Mouse (Mus musculus): Measurements from ENCODE around the gene Slc2a9. TPM values are rescaled to one million over a fixed set of nuclear protein-coding genes. Genes with fewer than 3 reads are reported as not detected.
A peak's percentile ranks its signal among the peaks of the same experiment; 100 is the strongest.
"Not testable (repeated sequence)": the region's sequence is repeated elsewhere in the genome, so short reads cannot be mapped to it uniquely, and the experiment has no call there.

Slc2a9 gene
- polyA plus RNA-seq, 1 experiment from 2014 or later: 0.80 TPM

DNA sequence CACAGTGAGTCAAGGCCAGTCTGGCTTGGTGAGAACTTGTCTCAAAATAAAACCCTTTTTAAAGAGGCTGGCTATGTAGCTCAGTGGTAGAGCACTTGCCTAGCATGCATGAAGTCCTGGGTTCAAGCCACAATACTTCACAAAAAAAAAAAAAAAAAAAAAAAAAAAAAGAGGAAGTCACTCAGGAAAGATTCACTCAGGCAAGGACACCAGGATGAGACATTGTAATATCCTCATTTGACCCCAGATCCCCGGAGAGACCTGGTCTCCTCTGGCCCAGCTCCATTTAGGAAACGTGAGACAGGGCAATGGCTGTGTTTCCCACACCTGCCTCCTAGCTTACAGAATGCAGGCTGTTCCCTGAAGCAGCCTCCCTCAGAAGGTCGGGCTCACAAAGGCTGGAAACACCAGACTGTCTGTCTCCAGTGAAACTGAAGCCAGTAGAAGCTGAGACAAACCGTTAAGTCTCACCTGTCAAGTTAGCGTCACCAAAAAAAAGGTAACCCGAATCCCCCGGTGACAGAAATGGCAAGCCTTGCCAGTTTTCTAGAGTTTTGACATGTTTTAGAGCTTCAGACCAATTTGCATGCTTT is 19.3 kb downstream of the Slc2a9 start:
- Histone ChIP-seq H3K9ac (no peak overlapping the region), H3K36me3 (no peaks in the 10 kb centered on the region), H3K4me3 (replicated peaks) (no peak overlapping the region), H3K4me1 (replicated peaks) (peaks cover 71% of the 10 kb centered on the region), H3K27ac (no peak overlapping the region), H3K4me2 (no peak overlapping the region), H3K27me3 (no peaks in the 10 kb centered on the region), H3K9me3 (replicated peaks) (no peaks in the 10 kb centered on the region)
- no peak for ATAC-seq (ENCODE audit: low read depth)
- no peak for DNase-seq
- WGBS (ENCODE audit: insufficient replicate concordance): 65% methylated on average over 7 of the region's 7 CpGs

DNA sequence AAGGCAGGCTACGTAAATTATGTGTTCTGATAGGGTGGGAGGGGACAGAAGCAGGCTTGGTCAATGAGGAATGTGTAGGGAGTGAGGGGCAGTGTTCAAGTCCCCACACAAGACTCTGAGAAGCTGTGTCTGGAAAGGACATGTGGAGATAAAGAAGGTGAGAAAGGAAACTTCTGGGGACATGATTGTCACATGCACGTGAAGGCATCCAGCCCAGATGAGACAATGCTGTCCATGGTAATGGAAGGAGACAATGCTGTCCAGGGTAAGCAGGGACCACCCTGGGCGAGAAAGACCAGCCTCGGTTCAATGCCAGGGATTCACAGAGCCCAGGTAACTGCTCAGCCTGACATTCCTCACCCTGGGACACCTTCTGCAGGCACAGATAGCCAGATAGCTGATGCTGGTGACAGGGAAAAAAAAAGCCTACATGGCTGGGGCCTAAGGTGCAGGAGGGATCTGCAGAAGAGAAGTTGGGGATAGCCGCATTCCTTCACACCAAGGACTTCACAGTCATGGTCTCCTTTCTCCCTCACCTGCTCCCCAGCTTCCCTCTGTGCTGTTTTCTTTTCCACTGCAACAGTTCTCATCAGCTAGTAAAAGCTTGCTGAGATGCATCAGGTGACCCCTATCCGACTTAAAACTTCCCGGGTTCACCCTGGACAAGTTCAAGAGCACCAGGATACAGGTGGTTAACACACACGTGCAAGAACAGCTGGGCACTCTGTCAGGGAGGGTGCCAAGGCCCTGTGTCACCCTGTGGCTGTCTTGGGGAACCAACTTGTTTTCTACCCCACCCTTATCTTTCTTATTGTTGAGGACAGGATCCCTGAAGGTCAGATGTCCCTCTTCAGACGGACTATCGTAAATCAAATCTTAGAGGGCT is 21.9 kb downstream of the Slc2a9 start:
- H3K9me3 ChIP-seq (replicated peaks): no peaks in the 10 kb centered on the region
- DNase-seq (no peak), ATAC-seq (ENCODE audit: low read depth) (no peak)
- H3K27me3 ChIP-seq: no peaks in the 10 kb centered on the region
- peaks cover 61% of the 10 kb centered on the region for H3K4me1 ChIP-seq (replicated peaks)
- H3K4me2 ChIP-seq: peak overlapping the region; percentile 91
- H3K9ac ChIP-seq: peak overlapping the region; percentile 78
- 74% methylated on average over 10 of the region's 10 CpGs for WGBS (ENCODE audit: insufficient replicate concordance)
- peaks cover 12% of the 10 kb centered on the region for H3K36me3 ChIP-seq
- H3K4me3 ChIP-seq (replicated peaks): peak overlapping the region; percentile 64
- H3K27ac ChIP-seq: peak overlapping the region; percentile 85

DNA sequence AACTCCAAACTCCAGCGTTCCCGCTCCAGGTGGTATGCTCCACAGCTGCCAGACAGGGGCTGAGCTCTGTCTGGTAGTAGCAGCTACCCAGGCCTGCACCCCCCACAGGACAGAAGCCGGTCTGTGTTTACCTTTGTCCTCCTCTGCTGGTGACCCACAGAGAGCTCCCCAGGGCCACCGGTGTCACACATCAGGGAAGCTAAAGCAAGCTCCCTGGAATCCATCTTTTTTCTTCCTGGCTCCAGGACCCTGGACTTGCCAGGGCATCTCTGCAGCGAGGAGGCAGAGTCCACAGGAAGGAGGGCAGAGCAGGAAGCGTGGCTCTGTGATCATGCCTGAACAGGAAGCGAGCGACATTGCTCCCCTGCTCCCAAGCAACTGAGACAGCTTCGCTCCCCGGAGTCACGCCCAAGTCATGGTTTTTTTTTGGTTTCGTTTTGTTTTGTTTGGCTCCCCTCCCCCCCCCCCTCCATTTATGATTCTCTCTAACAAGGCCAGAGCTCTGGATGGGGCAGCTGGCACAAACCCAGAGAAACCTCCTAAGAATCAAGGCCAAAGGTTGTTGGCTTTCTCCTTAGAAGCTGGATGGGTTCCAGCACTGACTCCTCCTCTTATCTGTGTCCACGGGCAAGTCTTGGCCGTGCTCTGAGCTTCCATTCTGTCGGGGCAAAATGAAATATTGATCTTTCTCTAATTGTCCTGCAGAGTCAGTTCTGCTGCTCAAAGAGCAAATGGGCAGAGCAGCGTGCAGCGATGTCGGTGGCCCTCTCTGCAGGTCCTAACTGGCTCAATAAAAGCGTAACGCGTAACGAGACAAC is 22.8 kb downstream of the Slc2a9 start:
- Histone ChIP-seq H3K27ac (peak overlapping the region; percentile 85), H3K4me3 (replicated peaks) (peak overlapping the region; percentile 64), H3K4me1 (replicated peaks) (peaks cover 57% of the 10 kb centered on the region), H3K9me3 (replicated peaks) (no peaks in the 10 kb centered on the region), H3K4me2 (peak overlapping the region; percentile 91), H3K27me3 (no peaks in the 10 kb centered on the region), H3K9ac (peak overlapping the region; percentile 78), H3K36me3 (peaks cover 15% of the 10 kb centered on the region)
- DNase-seq (no peak), ATAC-seq (ENCODE audit: low read depth) (peak; percentile 75)
- 22% methylated on average over 22 of the region's 22 CpGs for WGBS (ENCODE audit: insufficient replicate concordance)

DNA sequence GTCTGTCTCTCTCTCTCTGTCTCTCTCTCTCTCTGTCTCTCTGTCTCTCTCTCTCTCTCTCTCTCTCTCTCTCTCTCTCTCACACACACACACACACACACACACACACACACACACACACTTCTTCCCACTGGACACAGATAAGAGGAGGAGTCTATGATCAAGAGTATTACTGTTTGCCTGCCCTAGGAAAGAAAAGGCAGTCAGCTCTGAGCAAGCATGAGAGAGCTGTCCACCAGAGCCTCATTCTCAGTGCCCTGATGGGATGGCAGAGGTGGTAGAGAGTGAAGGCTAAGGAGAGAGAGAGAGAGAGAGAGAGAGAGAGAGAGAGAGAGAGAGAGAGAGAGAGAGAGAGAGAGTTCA is 23.4 kb downstream of the Slc2a9 start:
- peak overlapping the region; percentile 78 for H3K9ac ChIP-seq

DNA sequence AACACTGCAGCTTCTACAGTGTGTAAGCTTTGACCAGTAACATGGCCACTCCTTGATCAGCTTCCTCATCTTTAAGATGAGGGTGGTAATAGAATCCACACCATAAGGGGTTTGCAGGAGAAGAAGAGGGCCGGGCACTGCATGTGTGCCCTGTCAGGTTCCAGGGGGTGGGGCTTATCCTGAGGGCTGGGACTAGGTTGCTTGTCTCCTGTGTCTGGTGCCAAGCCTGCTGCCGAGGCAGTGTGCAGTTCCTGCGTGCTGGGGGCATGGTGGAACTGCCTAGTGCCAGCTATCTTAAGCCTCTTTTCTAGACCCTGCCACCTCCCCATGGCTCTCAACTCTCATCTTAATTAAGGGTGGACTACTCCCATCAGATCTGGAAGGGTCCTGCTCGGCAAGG is 23.9 kb downstream of the Slc2a9 start:
- H3K27ac ChIP-seq: peak overlapping the region; percentile 85
- peaks cover 54% of the 10 kb centered on the region for H3K4me1 ChIP-seq (replicated peaks)
- no peaks in the 10 kb centered on the region for H3K27me3 ChIP-seq
- no peaks in the 10 kb centered on the region for H3K9me3 ChIP-seq (replicated peaks)
- peak overlapping the region; percentile 64 for H3K4me3 ChIP-seq (replicated peaks)
- H3K4me2 ChIP-seq: peak overlapping the region; percentile 91
- H3K36me3 ChIP-seq: peaks cover 15% of the 10 kb centered on the region
- 10% methylated on average over 4 of the region's 4 CpGs for WGBS (ENCODE audit: insufficient replicate concordance)
- peak; percentile 76 for ATAC-seq (ENCODE audit: low read depth)
- peak overlapping the region; percentile 78 for H3K9ac ChIP-seq
- peak; percentile 64 for DNase-seq

More for the DNA sequence above, 23.4 kb downstream of the Slc2a9 start:
- Histone ChIP-seq H3K4me3 (replicated peaks) (peak overlapping the region; percentile 64), H3K4me2 (peak overlapping the region; percentile 91), H3K4me1 (replicated peaks) (peaks cover 54% of the 10 kb centered on the region), H3K36me3 (peaks cover 15% of the 10 kb centered on the region), H3K27ac (peak overlapping the region; percentile 85)
- DNase-seq; H3K9me3 ChIP-seq (replicated peaks); H3K27me3 ChIP-seq: not testable (repeated sequence)
- ATAC-seq (ENCODE audit: low read depth): peak; percentile 62

DNA sequence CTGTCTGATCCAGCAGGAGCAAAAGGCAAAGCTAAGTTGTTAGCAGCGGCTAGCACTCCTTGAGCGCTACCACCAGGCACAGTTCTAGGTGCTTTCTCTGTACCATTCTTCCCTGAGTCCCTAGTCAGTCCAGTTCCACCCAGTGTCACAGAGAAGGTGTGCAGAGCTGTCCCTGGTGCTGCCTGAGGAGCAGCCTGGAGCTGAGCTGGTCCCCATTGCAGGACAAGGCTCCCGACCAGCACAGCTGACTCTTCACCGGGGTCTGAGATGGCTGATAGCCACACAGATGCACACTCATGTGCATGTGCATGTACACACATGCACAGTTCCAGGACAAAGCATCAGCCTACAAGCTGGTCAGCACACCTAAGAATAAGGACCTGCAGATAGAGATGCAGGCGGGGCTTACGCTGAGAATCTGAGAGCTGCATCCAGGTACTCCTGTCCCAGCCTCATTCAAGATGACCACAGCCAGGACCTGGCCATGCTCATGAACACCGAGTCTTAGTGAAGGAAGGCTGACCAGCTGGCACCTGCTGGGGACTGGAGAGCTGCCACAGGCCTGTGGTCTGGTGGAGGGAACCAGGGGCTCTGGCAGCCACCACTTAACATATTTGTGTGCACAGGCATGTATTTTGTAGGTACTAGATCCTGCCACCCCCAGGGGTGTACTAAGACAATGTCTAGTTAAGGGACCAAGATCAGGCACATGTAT is 25.1 kb downstream of the Slc2a9 start:
- ATAC-seq (ENCODE audit: low read depth) (no peak), DNase-seq (no peak)
- peaks cover 15% of the 10 kb centered on the region for H3K36me3 ChIP-seq
- H3K4me1 ChIP-seq (replicated peaks): peaks cover 49% of the 10 kb centered on the region
- H3K27ac ChIP-seq: peak overlapping the region; percentile 11; the same call in 1 of the 2 replicates
- no peaks in the 10 kb centered on the region for H3K27me3 ChIP-seq
- 86% methylated on average over 7 of the region's 7 CpGs for WGBS (ENCODE audit: insufficient replicate concordance)
- peak overlapping the region; percentile 2; the same call in 1 of the 2 replicates for H3K4me2 ChIP-seq
- H3K4me3 ChIP-seq (replicated peaks): no peak overlapping the region
- no peaks in the 10 kb centered on the region for H3K9me3 ChIP-seq (replicated peaks)
- no peak overlapping the region for H3K9ac ChIP-seq

DNA sequence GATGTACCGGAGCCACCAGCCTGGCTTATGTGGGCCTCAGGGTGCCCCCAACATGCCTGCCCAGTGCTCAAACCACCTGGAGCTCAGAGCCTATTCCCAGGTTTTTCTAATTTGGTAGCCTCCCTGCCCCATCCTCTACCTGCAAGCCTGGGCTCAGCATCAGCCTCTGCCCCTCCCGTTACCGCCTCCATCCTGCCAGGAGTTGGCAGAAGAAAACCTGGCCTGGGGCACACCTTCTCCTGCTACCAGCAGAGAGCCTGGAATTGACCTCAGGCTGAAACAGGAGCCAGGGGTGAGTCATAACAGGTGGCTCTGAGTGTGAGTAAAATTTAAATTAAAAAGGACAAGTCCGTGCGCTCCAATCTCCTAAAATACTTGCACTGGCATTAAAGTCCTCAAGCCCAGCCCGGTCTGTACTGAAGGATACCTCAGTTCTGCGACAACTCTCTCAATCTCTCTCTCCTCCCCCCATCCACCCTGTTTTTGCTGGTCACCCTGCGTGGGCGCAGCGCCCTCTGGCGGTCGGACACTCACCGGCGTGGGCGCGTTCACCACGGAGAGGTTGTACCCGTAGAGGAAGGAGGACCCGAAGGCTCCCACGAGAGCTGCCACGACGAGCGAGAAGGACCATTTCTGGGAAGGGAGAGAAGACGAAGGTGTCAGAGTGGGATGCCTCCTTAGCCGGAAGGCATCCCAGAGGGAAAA is 25.9 kb downstream of the Slc2a9 start:
- no peak overlapping the region for H3K9ac ChIP-seq
- no peak overlapping the region for H3K4me2 ChIP-seq
- DNase-seq (no peak), ATAC-seq (ENCODE audit: low read depth) (no peak)
- WGBS (ENCODE audit: insufficient replicate concordance): 86% methylated on average over 25 of the region's 25 CpGs
- H3K4me1 ChIP-seq (replicated peaks): peaks cover 41% of the 10 kb centered on the region
- peaks cover 15% of the 10 kb centered on the region for H3K36me3 ChIP-seq
- H3K9me3 ChIP-seq (replicated peaks): no peaks in the 10 kb centered on the region
- no peak overlapping the region for H3K4me3 ChIP-seq (replicated peaks)
- H3K27me3 ChIP-seq: no peaks in the 10 kb centered on the region
- no peak overlapping the region for H3K27ac ChIP-seq

DNA sequence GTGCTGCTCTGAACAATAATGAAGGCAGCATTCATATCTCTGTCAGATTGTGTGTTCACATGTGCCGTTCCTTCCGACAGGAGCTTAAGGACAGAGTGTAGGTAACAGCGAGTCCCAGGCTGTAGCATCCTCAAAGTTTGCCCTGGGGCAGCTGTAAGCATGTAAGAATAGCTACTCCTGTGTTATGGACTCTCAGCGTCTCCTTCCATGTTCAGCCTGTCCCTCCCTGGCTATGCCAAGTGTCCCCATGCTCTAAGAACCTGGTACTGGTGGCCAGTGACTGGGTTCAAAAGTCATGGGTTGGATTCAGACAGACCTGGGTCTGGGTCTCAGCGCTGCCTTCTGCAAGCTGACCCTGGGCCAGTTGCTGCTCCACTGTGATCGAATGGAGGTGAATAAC is 32.1 kb downstream of the Slc2a9 start:
- peaks cover 2% of the 10 kb centered on the region for H3K36me3 ChIP-seq
- H3K4me3 ChIP-seq (replicated peaks): no peak overlapping the region
- DNase-seq: no peak
- no peaks in the 10 kb centered on the region for H3K27me3 ChIP-seq
- H3K27ac ChIP-seq: no peak overlapping the region
- WGBS (ENCODE audit: insufficient replicate concordance): 83% methylated on average over 6 of the region's 6 CpGs
- no peak for ATAC-seq (ENCODE audit: low read depth)
- no peaks in the 10 kb centered on the region for H3K9me3 ChIP-seq (replicated peaks)
- no peak overlapping the region for H3K9ac ChIP-seq
- peaks cover 23% of the 10 kb centered on the region for H3K4me1 ChIP-seq (replicated peaks)
- H3K4me2 ChIP-seq: no peak overlapping the region

DNA sequence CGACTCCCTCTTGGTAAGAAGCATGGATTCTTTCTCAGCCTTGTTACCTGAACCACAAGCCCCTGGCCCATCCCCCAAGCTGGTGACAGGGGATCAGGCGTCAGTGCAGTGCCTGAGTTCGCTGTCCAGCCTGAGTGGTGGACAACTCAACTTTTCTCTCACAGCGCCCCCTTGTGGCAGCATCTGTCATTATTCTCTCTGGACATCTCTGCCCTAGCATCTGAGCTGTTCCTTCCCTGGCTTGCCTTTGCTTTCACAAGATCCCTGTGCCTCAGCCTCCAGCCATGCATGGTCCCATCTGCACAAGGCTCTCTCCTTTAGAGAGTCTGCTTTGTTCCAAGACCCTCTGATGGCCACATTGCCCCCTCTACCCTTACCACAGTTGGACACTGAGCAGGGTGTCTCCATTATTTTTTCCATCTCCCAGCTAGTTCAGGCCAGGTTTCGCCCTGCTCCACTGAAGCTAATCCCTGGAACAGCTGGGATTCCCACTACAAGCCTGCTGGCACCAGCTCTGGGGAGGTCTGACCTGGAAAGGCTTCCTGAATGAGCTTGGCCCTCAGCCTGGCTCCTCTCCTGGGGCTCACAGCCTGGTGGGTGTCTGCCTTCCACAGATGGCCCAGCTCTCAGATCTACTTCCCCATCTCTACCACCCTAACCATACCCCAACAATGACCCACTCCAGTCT is 32.9 kb downstream of the Slc2a9 start:
- H3K36me3 ChIP-seq: no peaks in the 10 kb centered on the region
- peak; percentile 73 for ATAC-seq (ENCODE audit: low read depth)
- no peak overlapping the region for H3K4me2 ChIP-seq
- WGBS (ENCODE audit: insufficient replicate concordance): 24% methylated on average over 5 of the region's 5 CpGs
- no peak overlapping the region for H3K9ac ChIP-seq
- H3K4me3 ChIP-seq (replicated peaks): no peak overlapping the region
- peaks cover 23% of the 10 kb centered on the region for H3K4me1 ChIP-seq (replicated peaks)
- H3K9me3 ChIP-seq (replicated peaks): no peaks in the 10 kb centered on the region
- H3K27ac ChIP-seq: no peak overlapping the region
- DNase-seq: peak; percentile 63
- H3K27me3 ChIP-seq: no peaks in the 10 kb centered on the region

DNA sequence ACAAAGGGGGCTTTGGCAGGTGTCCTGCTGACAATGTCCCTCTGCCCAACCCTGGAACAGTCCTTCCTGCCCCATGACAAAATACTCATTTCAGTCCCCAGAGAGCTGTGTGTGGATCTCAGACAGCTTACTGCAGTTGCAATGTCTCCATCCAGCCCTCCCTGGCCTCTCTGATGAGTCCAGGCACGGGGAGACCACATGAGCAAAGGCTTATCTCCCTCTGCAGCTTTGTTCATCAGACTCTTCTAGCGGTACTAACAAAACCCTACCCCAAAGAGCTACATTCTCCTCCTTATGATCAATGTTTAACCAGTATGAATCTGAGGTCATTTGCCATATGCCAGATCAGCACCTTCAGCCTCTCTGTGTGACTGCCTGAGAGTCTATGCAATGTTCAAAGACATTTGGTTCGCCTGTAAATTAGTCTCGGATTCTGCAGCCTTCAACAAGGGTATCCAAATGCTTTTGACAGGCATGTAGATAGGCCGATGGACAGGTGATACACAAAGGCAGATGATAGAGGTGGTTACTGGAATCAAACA is 36.3 kb downstream of the Slc2a9 start:
- H3K4me1 ChIP-seq (replicated peaks): peaks cover 23% of the 10 kb centered on the region
- no peaks in the 10 kb centered on the region for H3K27me3 ChIP-seq
- H3K9me3 ChIP-seq (replicated peaks): no peaks in the 10 kb centered on the region
- H3K36me3 ChIP-seq: no peaks in the 10 kb centered on the region
- DNase-seq: no peak
- no peak overlapping the region for H3K27ac ChIP-seq
- H3K9ac ChIP-seq: no peak overlapping the region
- H3K4me3 ChIP-seq (replicated peaks): no peak overlapping the region
- ATAC-seq (ENCODE audit: low read depth): peak; percentile 59
- WGBS (ENCODE audit: insufficient replicate concordance): 47% methylated on average over 5 of the region's 5 CpGs
- no peak overlapping the region for H3K4me2 ChIP-seq
